Mouse (Mus musculus): ENCODE measurements around the gene Plxdc1. TPM values are rescaled to one million over a fixed set of nuclear protein-coding genes. Genes with fewer than 3 reads are reported as not detected.
A peak's percentile ranks its signal among the peaks of the same experiment; 100 is the strongest.

Plxdc1 gene
- total and polyA plus RNA-seq, 2 experiments from 2014 or later, result 3.1 to 4.9 TPM

DNA sequence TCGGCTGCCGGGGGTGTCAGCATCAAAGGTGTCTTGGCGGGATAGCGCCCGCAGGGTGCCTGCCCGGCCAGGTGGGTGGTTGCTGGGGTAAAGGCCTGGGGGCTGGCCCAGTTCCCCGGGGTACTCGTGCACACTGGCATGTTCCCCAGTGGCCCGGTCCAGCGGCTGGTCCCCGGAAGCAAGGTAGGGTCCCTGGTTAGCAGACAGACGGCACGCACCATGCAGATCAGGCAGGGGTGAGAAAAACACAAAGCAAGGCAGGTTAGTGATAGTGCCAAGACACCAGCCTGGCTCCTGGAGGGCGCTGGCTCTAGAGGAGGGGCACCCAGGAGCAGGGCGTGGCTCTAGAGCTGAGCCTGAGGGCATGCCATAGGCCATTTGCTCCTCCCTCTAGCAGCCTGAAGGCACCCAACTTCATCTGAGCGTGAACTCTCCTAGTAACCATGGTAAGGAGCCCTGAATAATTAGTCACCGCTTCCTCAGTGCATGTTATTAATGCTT, 17.0 kb upstream of the Plxdc1 start:
- Histone ChIP-seq H3K9me3 (ENCODE audit: low read length) (no peaks in the 10 kb centered on the region), H3K27ac (ENCODE audit: low read depth, low read length) (no peak overlapping the region), H3K36me3 (ENCODE audit: insufficient read depth, low read length) (peaks cover 32% of the 10 kb centered on the region), H3K9ac (replicated peaks; ENCODE audit: low read length, poor library complexity, severe bottlenecking) (no peak overlapping the region), H3K4me3 (ENCODE audit: low read depth, low read length) (no peak overlapping the region), H3K4me2 (ENCODE audit: low read depth, low read length, poor library complexity, severe bottlenecking) (no peak overlapping the region), H3K4me1 (ENCODE audit: insufficient read depth, low read length) (no peaks in the 10 kb centered on the region), H3K27me3 (ENCODE audit: insufficient read depth, low read length) (no peaks in the 10 kb centered on the region)
- DNase-seq (ENCODE audit: low spot score) (no peak), ATAC-seq (ENCODE audit: low FRiP score) (no peak)
- WGBS, result 47% methylated on average over 17 of the region's 17 CpGs
- no peak for TF ChIP-seq CTCF (IDR thresholded peaks at IDR 0.05)

DNA sequence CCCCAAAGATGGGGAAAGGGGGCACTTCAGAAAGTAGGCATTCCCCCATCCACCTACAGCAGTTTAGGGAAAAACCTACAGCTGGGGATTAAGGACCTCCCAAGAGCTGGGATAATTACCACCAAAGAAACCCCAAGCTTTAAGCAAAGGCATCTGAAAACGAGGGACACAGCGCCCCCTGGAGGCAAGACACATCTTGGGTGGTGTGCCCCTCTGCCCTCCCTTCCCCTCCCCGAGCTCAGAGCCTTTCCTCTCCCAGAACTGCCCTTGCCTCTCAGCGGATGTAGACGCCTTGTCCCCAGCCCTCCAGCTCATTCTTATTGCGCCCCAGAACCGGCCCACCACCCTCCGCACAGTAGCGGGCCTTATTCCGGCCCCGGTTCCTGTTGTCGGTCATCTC, 16.4 kb upstream of the Plxdc1 start:
- no peak overlapping the region for H3K4me2 ChIP-seq (ENCODE audit: low read depth, low read length, poor library complexity, severe bottlenecking)
- WGBS, result 25% methylated on average over 12 of the region's 12 CpGs
- H3K9me3 ChIP-seq (ENCODE audit: low read length), result no peaks in the 10 kb centered on the region
- no peaks in the 10 kb centered on the region for H3K4me1 ChIP-seq (ENCODE audit: insufficient read depth, low read length)
- peak; percentile 80 for TF ChIP-seq CTCF (IDR thresholded peaks at IDR 0.05)
- H3K27me3 ChIP-seq (ENCODE audit: insufficient read depth, low read length), result no peaks in the 10 kb centered on the region
- no peak overlapping the region for H3K27ac ChIP-seq (ENCODE audit: low read depth, low read length)
- H3K9ac ChIP-seq (replicated peaks; ENCODE audit: low read length, poor library complexity, severe bottlenecking), result no peak overlapping the region
- H3K36me3 ChIP-seq (ENCODE audit: insufficient read depth, low read length), result peaks cover 30% of the 10 kb centered on the region
- no peak overlapping the region for H3K4me3 ChIP-seq (ENCODE audit: low read depth, low read length)
- DNase-seq (ENCODE audit: low spot score) (peak; percentile 78), ATAC-seq (ENCODE audit: low FRiP score) (no peak)

DNA sequence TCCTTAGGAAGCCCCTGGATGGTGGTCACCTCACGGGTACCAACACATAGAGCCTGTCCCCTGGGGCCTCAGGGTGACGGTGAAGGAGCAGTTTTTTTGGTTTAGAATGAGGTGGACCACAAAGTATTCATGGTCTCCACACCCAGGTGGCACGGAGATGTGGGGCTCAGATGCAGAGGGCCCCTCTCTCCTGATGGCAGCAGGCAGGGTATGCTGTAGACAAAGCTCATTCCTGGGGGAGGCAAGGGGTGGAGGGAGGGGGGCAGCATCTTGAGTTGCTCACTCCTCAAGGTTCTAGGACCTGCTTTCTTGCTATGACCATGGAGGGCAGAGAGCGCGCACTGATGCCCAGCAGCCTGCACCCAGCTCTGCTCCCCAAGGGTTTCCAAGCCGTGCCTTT, 15.7 kb upstream of the Plxdc1 start:
- 68% methylated on average over 6 of the region's 6 CpGs for WGBS
- DNase-seq (ENCODE audit: low spot score) (no peak), ATAC-seq (ENCODE audit: low FRiP score) (no peak)
- no peak overlapping the region for H3K4me3 ChIP-seq (ENCODE audit: low read depth, low read length)
- H3K9me3 ChIP-seq (ENCODE audit: low read length), result no peaks in the 10 kb centered on the region
- no peaks in the 10 kb centered on the region for H3K4me1 ChIP-seq (ENCODE audit: insufficient read depth, low read length)
- TF ChIP-seq CTCF (IDR thresholded peaks at IDR 0.05), result no peak
- H3K27ac ChIP-seq (ENCODE audit: low read depth, low read length), result no peak overlapping the region
- H3K9ac ChIP-seq (replicated peaks; ENCODE audit: low read length, poor library complexity, severe bottlenecking), result no peak overlapping the region
- H3K27me3 ChIP-seq (ENCODE audit: insufficient read depth, low read length), result no peaks in the 10 kb centered on the region
- H3K4me2 ChIP-seq (ENCODE audit: low read depth, low read length, poor library complexity, severe bottlenecking), result no peak overlapping the region
- H3K36me3 ChIP-seq (ENCODE audit: insufficient read depth, low read length), result peaks cover 25% of the 10 kb centered on the region

- Histone ChIP-seq H3K36me3 (ENCODE audit: insufficient read depth, low read length) (peaks cover 25% of the 10 kb centered on the region), H3K27ac (ENCODE audit: low read depth, low read length) (no peak overlapping the region), H3K27me3 (ENCODE audit: insufficient read depth, low read length) (no peaks in the 10 kb centered on the region), H3K4me3 (ENCODE audit: low read depth, low read length) (no peak overlapping the region), H3K4me1 (ENCODE audit: insufficient read depth, low read length) (no peaks in the 10 kb centered on the region), H3K9ac (replicated peaks; ENCODE audit: low read length, poor library complexity, severe bottlenecking) (no peak overlapping the region), H3K4me2 (ENCODE audit: low read depth, low read length, poor library complexity, severe bottlenecking) (no peak overlapping the region), H3K9me3 (ENCODE audit: low read length) (no peaks in the 10 kb centered on the region)
- ATAC-seq (ENCODE audit: low FRiP score) (no peak), DNase-seq (ENCODE audit: low spot score) (no peak)
- 35% methylated on average over 11 of the region's 11 CpGs for WGBS
- no peak for TF ChIP-seq CTCF (IDR thresholded peaks at IDR 0.05)
Measured at GRCm38 (mm10) chr11:98001351-98001824, 15.1 kb upstream of the Plxdc1 start.

- H3K27ac ChIP-seq (ENCODE audit: low read depth, low read length), result no peak overlapping the region
- WGBS, result 52% methylated on average over 7 of the region's 7 CpGs
- TF ChIP-seq CTCF (IDR thresholded peaks at IDR 0.05), result no peak
- DNase-seq (ENCODE audit: low spot score) (no peak), ATAC-seq (ENCODE audit: low FRiP score) (no peak)
- H3K4me3 ChIP-seq (ENCODE audit: low read depth, low read length), result no peak overlapping the region
- H3K27me3 ChIP-seq (ENCODE audit: insufficient read depth, low read length), result no peaks in the 10 kb centered on the region
- peaks cover 25% of the 10 kb centered on the region for H3K36me3 ChIP-seq (ENCODE audit: insufficient read depth, low read length)
- no peaks in the 10 kb centered on the region for H3K9me3 ChIP-seq (ENCODE audit: low read length)
- H3K4me2 ChIP-seq (ENCODE audit: low read depth, low read length, poor library complexity, severe bottlenecking), result no peak overlapping the region
- no peaks in the 10 kb centered on the region for H3K4me1 ChIP-seq (ENCODE audit: insufficient read depth, low read length)
- H3K9ac ChIP-seq (replicated peaks; ENCODE audit: low read length, poor library complexity, severe bottlenecking), result no peak overlapping the region
Measured at GRCm38 (mm10) chr11:98000378-98001140, 14.3 kb upstream of the Plxdc1 start.

- Histone ChIP-seq H3K27ac (ENCODE audit: low read depth, low read length) (no peak overlapping the region), H3K4me2 (ENCODE audit: low read depth, low read length, poor library complexity, severe bottlenecking) (no peak overlapping the region), H3K36me3 (ENCODE audit: insufficient read depth, low read length) (peaks cover 18% of the 10 kb centered on the region), H3K9ac (replicated peaks; ENCODE audit: low read length, poor library complexity, severe bottlenecking) (no peak overlapping the region), H3K4me1 (ENCODE audit: insufficient read depth, low read length) (no peaks in the 10 kb centered on the region), H3K27me3 (ENCODE audit: insufficient read depth, low read length) (no peaks in the 10 kb centered on the region), H3K9me3 (ENCODE audit: low read length) (no peaks in the 10 kb centered on the region), H3K4me3 (ENCODE audit: low read depth, low read length) (no peak overlapping the region)
- no peak for TF ChIP-seq CTCF (IDR thresholded peaks at IDR 0.05)
- no peak for DNase-seq (ENCODE audit: low spot score)
- no peak for ATAC-seq (ENCODE audit: low FRiP score)
- WGBS, result 62% methylated on average over 5 of the region's 5 CpGs
Measured at GRCm38 (mm10) chr11:97999748-98000147, 13.5 kb upstream of the Plxdc1 start.
